Mouse (Mus musculus) telencephalon, adult 2 months (tissue): ENCODE data around the gene Mucl3.

Source experiments
- DNase-seq: peaks from one replicate; pipeline ENCODE4 v3.0.0-alpha.2; 2011; ENCODE audit warnings: low read depth, low spot score

The Mucl3 gene

GRCm38 (mm10) chr17:35643609-35644236 lies at the start of gene Mucl3:
TSS of gene Mucl3 (minus strand) at chr17:35643695.
- DNase-seq = no peak

- no peak for DNase-seq
Measured at GRCm38 (mm10) chr17:35692368-35692767, 48.9 kb upstream of the Mucl3 start.

- DNase-seq = no peak
Measured at GRCm38 (mm10) chr17:35691811-35692210, 48.3 kb upstream of the Mucl3 start.

DNA sequence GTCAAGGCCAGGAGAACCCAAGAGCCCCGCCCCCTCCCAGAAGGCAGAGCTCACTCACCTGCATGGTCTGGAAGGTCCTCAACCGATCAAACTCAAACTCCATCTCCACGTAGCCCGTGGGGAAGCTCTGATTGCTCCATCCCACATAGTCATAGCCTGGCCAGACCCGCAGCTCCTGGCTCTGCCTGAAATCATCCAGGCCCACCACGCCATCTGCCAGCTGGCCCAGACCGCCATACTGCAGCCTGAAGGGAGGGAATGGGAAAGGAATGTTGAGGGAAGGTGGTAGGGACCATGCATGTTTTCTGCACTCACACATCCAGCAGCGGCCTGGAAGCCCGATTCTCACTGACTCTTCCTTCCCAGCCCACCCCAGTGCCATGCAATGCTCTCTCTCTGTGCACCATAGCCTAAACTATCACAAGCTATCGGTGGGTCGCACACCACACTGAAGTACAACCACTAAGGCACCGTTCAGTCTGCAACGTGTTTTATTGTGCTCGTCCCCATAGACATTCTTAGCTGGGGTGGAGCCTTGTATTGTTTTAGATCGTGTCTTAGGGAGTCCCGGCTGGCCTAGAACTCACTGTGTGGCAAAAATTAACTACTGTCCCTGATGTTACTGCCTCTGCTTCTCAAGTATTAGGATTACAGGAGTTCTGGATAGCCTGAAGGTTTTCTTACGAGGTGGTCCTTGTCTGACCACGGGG lies 46.6 kb upstream of the Mucl3 start:
- no peak for DNase-seq

GRCm38 (mm10) chr17:35688347-35689175 lies 45.1 kb upstream of the Mucl3 start:
- DNase-seq = no peak

DNA sequence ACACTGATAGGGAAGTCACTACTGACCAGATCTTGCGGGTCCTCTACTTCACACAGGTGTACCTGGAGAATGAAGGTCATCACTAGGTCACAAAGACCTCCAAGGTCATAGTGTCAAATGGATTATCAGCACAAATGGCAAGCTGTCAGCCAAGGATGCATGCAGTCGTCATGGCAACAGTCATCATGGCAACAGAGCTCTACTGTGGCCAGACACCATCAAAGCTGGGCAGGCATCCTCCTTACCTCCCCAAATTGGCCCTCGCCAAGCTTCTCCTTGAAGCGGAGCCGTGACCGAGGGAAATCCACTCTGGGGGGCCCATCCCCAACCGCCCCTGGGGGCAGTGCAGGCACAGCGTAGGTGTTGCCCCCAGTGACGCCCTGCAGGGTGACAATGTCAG lies 41.6 kb upstream of the Mucl3 start:
- no peak for DNase-seq

GRCm38 (mm10) chr17:35681986-35682385 lies 38.5 kb upstream of the Mucl3 start:
- no peak for DNase-seq

DNA sequence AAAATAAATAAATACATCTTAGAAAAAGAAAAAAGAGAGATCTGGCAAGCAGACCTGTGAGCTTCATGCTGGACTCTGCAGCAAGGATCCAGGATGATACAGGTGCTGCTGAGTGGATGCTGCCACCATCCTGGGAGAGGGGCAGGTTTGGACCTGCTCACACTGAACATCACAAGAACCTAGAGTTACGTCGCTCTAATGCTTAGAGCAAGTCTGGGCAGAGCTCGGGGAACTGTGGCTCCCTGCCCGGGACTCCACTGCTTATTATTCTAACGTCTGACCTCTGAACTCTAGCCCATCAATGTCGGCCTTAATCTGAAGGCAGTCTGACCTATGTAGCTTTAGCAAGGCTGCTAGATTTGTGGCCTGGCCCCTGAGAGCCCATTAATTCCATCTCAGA lies 37.1 kb upstream of the Mucl3 start:
- no peak for DNase-seq

GRCm38 (mm10) chr17:35673416-35674035 lies 30.0 kb upstream of the Mucl3 start, which contains the start of gene Gtf2h4:
TSS of gene Gtf2h4 (minus strand) at chr17:35673739.
- peak; percentile 98 for DNase-seq

DNA sequence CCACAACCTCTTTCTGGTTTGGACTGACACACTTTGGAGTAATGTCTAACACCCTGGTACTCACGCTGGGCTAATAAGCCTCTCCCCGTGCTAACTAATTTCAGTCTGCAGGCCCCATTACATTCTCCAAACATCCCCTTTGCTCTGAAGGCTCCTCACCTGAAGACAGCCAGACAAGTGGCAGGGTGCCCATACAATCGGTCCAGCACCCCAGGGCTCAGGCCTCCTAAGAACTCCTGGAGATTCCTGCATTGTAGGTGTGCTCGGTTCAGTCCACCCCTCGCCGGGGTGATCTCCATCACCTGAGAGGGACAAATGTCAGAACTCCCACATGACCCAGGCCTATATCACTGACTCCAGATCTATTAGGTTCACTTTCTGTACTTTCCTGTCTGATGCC lies 29.0 kb upstream of the Mucl3 start:
- DNase-seq = no peak

- no peak for DNase-seq
Measured at GRCm38 (mm10) chr17:35671846-35672245, 28.4 kb upstream of the Mucl3 start.

DNA sequence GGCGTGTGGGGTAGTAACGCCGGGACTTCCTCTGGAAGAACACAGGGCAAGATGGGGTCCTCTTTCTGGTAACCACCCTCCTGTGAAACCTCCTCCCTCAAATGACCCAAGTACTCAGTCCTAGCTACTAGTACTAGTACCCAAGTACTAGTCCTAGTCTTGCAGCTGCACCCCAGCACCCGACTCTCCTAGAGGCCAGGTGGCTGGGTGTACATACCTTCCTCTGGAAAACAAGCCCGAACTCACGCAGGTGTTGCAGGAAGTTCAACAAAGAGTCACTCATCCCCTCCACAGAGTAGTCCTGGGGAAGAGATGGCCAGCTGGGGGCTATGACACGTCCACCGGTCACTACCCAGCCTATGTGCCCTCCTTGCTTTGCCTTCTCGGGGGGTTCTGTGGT lies 26.2 kb upstream of the Mucl3 start:
- no peak for DNase-seq

GRCm38 (mm10) chr17:35667334-35668065 lies 24.0 kb upstream of the Mucl3 start, which contains the start of gene Vars2:
TSS of gene Vars2 (minus strand) at chr17:35667592.
- DNase-seq = peak; percentile 87

GRCm38 (mm10) chr17:35666851-35667256 lies 23.4 kb upstream of the Mucl3 start:
- no peak for DNase-seq

DNA sequence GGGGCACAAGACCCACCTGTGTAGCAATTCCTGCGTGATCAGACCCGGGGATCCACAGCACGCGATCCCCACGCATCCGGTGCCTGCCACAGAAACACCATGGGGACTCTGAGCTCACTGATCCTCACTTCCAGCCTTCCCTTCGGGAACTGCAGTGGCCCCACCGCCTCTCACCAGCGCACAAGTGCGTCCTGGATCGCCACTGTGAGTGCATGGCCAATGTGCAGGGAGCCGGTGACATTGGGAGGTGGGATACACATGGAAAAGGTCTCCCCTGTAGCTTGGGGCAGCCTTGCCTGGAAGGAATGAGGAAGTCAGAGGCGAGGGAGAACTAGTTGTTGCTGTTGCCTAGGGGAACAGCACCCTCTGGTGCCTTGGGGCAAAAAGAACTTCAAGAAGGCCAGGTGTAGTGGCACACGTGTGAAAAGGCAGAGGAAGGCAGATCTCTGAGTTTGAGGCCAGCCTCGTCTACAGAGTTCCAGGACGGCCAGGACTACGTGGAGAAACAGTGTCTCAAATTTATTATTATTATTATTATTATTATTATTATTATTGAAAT lies 22.5 kb upstream of the Mucl3 start:
- DNase-seq = peak; percentile 50

GRCm38 (mm10) chr17:35653086-35653485 lies 9.6 kb upstream of the Mucl3 start:
- DNase-seq = no peak

- DNase-seq = no peak
Measured at GRCm38 (mm10) chr17:35649429-35649828, 5.9 kb upstream of the Mucl3 start.

DNA sequence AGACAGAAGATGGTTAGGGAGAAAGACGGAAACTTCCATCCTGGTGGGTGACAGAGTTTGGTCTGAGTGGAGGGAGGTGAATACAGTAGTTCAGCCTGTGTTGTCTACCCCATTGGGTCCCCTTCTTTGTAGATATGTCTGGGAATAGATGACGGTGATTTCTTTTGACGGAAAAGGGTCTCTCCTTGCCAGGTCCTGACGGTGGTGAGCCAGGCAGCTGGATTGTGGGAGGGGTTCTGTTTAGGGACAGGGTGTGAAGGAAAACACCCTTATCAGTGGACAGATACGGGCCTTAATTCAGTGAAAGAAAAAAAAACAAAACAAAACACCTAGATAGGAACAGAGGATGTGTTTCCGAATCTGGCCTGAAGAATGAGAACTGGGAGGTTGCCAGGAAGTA lies 4.1 kb downstream of the Mucl3 start:
- DNase-seq = no peak

GRCm38 (mm10) chr17:35638475-35639190 lies 4.9 kb downstream of the Mucl3 start:
- peak; percentile 42 for DNase-seq

DNA sequence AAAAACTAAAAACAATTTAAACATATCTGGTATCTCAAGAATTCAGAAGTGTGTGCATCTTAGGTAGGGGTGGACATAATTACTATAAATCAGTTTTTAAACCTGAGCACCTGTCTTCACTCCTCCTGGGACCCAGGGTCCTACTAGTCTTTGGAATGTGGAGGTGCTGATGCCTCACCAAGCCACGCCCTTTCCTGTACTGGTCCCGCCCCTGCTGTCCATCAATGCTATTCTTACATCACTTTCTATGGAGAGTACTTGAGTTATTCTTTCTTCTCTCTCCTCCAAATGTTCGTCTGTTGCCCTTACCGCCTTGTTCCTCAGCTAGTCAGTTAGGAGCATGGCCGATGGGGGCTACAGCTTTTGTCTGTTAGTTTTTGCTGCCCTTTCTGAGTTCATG lies 7.1 kb downstream of the Mucl3 start:
- no peak for DNase-seq
